Mouse (Mus musculus) E14TG2a.4 (cell line): ENCODE results near the gene Cenpo.
A peak's percentile ranks its signal among the peaks of the same experiment; 100 is the strongest.

Source experiments
- H3K27me3 ChIP-seq: 2 replicates; pipeline ENCODE4 v1.6.1; 2014; ENCODE audit warnings: low read length, control low read depth; ENCODE audit not compliant: insufficient read depth
- H3K36me3 ChIP-seq: 2 replicates; pipeline ENCODE4 v1.6.1; 2014; ENCODE audit warnings: low read length, control low read depth; ENCODE audit not compliant: insufficient read depth
- H3K4me1 ChIP-seq: replicated peaks from 2 replicates; pipeline ENCODE4 v1.6.1; 2014; ENCODE audit warnings: low read depth, low read length, control low read depth
- H3K4me3 ChIP-seq: replicated peaks from 2 replicates; pipeline ENCODE4 v1.5.1; 2014; ENCODE audit warnings: mild to moderate bottlenecking, low read length
- H3K9me3 ChIP-seq: 2 replicates; pipeline ENCODE4 v1.6.1; 2014; ENCODE audit warnings: low read length, control low read depth
- CTCF ChIP-seq: conservative IDR thresholded peaks from 2 replicates; pipeline ENCODE4 v1.5.1; 2014; ENCODE audit warnings: low read length
- NANOG ChIP-seq: IDR thresholded peaks from 2 replicates; pipeline ENCODE4 v1.6.1; 2014; ENCODE audit warnings: borderline replicate concordance, low read length, mixed read lengths
- POU5F1 ChIP-seq: IDR thresholded peaks from 2 replicates; pipeline ENCODE4 v1.6.1; 2014; ENCODE audit warnings: low read length, borderline replicate concordance

The Cenpo gene

DNA sequence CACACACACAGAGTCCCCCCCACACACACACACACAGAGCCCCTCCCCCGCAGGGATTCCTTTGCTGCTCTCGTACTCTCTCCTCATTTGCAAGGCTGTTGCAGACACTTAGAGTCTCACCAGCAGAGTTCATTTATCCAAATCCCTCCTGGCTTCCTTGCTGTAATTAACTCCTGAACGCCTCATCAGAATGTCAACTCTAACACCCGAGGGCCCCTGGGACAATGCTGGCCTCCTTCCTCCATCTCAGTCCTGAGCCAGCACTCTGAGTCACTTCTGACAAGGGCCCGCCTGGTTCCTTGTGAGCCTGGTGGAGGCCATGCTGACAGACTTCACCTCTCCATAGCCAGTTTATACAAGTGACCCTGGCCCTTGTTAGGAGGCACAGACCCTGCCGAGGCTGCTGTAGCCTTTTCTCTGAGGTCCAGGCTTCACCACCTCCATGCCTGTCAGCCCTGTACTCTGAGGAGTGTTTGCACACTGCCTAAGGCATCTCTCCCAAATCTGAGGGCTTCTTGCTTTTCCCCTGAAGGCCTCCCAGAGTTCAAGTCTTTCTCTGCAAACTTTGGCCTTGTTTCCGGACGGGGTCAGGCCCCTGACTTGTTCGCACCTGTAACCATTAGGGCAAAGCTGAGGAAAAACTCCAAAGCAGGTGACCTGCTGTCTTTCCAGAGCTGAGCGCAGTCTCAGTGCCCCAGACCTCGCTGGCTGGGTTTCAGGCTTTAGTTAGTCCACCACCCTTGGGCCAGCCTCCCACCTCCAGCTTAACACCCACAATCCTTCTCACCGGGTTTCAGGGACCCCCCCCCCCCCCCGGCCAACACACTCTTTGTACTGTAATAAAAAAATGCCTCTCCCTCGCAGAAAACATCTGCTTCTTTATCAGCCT is 45.7 kb downstream of the Cenpo start:
- Histone ChIP-seq H3K27me3 (no peaks in the 10 kb centered on the region), H3K4me3 (peak overlapping the region; percentile 60), H3K4me1 (peaks cover 18% of the 10 kb centered on the region), H3K36me3 (no peaks in the 10 kb centered on the region), H3K9me3 (no peaks in the 10 kb centered on the region)
- TF ChIP-seq CTCF (no peak), POU5F1 (no peak), NANOG (no peak)

DNA sequence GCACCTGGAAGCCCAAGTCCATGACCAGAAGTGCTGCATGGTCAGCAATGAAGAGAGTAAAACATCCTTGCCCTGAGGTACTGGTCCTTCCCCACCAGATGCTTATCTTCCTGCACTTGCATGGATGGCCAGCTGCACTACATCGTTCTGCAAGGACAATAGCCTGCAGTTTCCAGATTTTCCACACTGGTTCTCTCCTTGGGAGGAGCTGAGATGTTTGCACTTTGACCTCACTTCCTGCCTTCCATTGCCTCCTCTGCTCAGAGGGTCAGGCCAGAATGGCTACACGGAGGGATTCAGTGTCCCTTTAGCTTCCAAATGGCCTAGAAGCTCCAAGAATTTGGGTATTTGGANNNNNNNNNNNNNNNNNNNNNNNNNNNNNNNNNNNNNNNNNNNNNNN is 49.4 kb downstream of the Cenpo start:
- peaks cover 32% of the 10 kb centered on the region for H3K4me1 ChIP-seq
- no peaks in the 10 kb centered on the region for H3K36me3 ChIP-seq
- no peaks in the 10 kb centered on the region for H3K9me3 ChIP-seq
- H3K27me3 ChIP-seq = peaks cover 2% of the 10 kb centered on the region; the same call in 1 of the 2 replicates
- TF ChIP-seq POU5F1 = no peak
- TF ChIP-seq CTCF = no peak
- no peak for TF ChIP-seq NANOG
- no peak overlapping the region for H3K4me3 ChIP-seq

DNA sequence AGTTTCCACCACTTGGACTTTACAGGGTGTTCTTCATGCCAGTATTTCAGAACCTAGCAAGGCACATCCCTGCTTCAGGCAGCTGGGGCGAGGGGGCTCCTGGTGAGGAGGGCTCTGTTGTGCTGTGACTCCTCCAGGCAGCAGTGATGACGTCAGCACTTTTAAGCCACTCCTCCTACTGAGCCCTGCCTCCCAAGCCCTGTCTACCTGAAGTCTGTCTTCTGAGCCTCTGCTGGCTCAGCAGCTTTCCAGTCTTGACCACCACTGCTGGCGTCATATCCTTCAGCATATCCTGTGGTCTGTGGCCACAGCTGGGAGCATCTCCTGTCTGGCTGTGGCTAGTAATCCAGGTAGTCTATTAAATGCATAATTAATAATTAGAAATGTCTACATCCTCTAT is 53.6 kb downstream of the Cenpo start:
- Histone ChIP-seq H3K27me3 (peaks cover 2% of the 10 kb centered on the region; the same call in 1 of the 2 replicates), H3K9me3 (no peaks in the 10 kb centered on the region), H3K36me3 (0 out of 2 replicates have a peak, but pooled peaks cover 4% of the 10 kb centered on the region), H3K4me3 (peak overlapping the region; percentile 55; the same call in 1 of the 2 replicates), H3K4me1 (peaks cover 50% of the 10 kb centered on the region)
- TF ChIP-seq CTCF = no peak
- no peak for TF ChIP-seq NANOG
- no peak for TF ChIP-seq POU5F1

DNA sequence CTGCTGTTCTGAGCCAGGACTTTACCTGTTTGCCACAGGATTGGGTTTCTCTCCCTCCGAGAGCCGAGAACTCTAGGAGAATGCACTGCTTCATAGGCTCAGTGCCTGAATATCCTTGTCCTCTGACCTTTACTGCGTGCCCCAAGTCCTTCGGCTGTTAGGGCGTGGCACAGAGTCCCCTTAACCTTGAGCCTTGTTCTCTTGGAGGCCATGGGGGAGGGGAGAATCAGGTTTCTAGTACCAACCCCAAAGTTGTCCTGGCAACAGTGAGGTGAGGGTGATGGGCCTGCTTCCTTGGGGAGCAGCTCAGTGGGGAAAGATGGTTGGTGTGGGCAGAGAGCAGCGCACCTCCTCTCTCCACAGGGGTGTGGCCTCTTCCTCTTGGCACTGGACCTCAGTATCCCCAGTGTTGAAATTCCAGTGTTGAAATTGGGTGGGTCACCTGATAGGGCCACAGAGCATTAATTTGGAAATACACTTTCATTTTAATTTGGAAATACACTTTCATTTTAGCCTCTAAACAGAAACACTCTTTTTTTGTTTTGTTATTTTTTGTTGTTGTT is 54.3 kb downstream of the Cenpo start:
- Histone ChIP-seq H3K4me1 (peaks cover 53% of the 10 kb centered on the region), H3K9me3 (no peaks in the 10 kb centered on the region), H3K27me3 (peaks cover 2% of the 10 kb centered on the region; the same call in 1 of the 2 replicates)

DNA sequence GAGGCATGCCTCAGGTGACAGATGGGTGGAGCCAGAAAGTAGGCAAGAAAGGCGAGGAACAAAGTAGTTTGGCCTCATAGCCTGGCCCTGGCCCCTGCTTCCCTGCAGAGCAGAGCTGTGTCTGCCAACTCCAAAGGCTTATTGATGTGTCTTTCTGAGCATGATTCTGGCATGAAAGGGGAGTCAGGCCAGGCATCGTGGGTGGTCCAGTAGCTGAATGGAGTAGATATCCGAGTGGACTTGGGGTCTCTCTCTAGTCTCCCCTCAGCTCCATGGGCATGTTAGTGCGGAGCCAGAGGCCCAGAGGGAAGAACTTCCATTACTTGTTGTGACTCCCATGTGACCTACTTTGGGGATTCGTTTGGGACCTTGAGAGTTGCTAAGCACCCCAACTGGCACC is 55.3 kb downstream of the Cenpo start:
- Histone ChIP-seq H3K27me3 (peaks cover 2% of the 10 kb centered on the region; the same call in 1 of the 2 replicates), H3K9me3 (no peaks in the 10 kb centered on the region), H3K4me3 (peak overlapping the region; percentile 23), H3K36me3 (0 out of 2 replicates have a peak, but pooled peaks cover 4% of the 10 kb centered on the region), H3K4me1 (peaks cover 57% of the 10 kb centered on the region)
- TF ChIP-seq CTCF (no peak), POU5F1 (no peak), NANOG (no peak)

More for the DNA sequence above, 54.3 kb downstream of the Cenpo start:
- no peak for TF ChIP-seq NANOG
- no peak for TF ChIP-seq CTCF
- TF ChIP-seq POU5F1 = no peak
- Histone ChIP-seq H3K4me3 (peak overlapping the region; percentile 55), H3K36me3 (0 out of 2 replicates have a peak, but pooled peaks cover 4% of the 10 kb centered on the region)

DNA sequence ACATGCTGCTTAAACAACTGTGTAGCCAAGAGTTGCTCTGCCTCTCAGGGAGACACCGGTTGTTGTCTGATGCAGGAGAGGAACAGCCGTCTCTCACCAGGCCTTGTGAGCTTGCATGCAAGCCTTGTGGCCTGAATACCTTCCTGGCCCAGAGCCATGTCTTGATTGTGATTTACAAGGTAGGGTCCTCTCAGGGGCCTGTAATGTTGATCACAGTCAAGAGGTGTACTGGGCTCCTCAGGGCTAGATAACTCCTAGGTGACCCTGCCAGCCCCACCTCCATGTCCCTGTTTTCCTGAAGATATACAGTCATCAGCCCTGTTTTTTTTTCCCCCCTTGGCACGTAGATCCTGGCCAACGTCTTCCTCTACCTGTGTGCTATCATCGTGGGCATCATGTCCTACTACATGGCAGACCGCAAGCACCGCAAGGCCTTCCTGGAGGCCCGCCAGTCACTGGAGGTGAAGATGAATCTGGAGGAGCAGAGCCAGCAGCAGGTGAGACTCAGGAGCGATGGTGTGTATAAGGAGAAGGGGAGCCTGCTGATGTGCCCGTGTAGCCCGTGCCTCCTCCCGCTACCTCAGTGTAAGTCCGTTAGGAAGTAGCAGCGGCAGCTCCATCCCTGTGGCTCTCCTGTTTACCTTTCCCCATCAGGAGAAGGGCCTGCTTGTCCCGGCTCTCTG is 60.8 kb downstream of the Cenpo start:
- Histone ChIP-seq H3K4me1 (peaks cover 79% of the 10 kb centered on the region), H3K27me3 (peaks cover 13% of the 10 kb centered on the region; the same call in 1 of the 2 replicates), H3K36me3 (0 out of 2 replicates have a peak, but pooled peaks cover 4% of the 10 kb centered on the region), H3K9me3 (no peaks in the 10 kb centered on the region), H3K4me3 (peak overlapping the region; percentile 69)
- TF ChIP-seq POU5F1 (no peak), CTCF (no peak), NANOG (no peak)

DNA sequence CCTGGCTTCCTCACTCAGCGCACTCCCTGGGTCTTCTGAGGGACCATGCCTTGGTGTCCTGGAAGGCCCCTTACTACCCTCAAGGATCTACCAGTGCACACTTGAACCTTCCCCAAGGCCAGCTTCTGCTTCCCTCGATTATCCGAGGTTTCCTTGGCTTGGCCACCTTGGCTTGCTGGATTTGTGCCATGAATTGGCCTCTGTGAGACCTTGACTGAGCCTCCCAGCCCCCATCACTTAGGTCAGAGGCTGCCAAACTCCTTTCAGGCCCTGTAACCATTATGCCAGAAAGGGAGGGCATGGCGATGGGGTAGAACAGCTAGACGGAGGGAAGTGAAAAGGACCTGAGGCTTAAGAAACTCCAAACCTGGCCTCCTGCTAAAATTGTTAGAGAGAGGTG is 64.5 kb downstream of the Cenpo start:
- peaks cover 74% of the 10 kb centered on the region for H3K4me1 ChIP-seq

DNA sequence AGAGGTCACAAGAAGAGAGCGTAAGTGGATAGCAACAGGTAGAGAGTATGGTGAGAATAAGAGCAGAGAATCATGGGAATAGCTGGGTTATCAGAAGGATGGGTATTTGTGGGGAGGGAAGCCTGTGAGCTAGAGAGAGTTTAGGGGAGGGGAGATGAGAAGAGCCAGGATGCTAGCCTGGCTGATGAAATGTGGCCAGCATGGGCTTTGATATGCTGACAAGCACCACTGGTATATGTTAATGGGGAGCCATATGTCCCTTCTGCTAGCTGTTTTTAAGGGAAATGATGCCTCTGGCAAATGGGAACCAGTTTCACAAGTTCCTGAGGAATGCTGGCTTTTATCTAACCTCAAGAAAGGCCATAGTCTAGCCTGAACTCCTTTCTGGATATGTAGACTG is 65.0 kb downstream of the Cenpo start:
- Histone ChIP-seq H3K36me3 (no peaks in the 10 kb centered on the region), H3K4me3 (no peak overlapping the region), H3K9me3 (no peaks in the 10 kb centered on the region), H3K4me1 (peaks cover 72% of the 10 kb centered on the region), H3K27me3 (peaks cover 22% of the 10 kb centered on the region)
- TF ChIP-seq POU5F1 (no peak), NANOG (no peak), CTCF (no peak)

More for the DNA sequence above, 64.5 kb downstream of the Cenpo start:
- Histone ChIP-seq H3K9me3 (no peaks in the 10 kb centered on the region), H3K27me3 (peaks cover 19% of the 10 kb centered on the region), H3K4me3 (no peak overlapping the region), H3K36me3 (no peaks in the 10 kb centered on the region)
- no peak for TF ChIP-seq CTCF
- no peak for TF ChIP-seq NANOG
- TF ChIP-seq POU5F1 = no peak
